Mouse (Mus musculus): Measurements from ENCODE around the gene Spp2. TPM values are rescaled to one million over a fixed set of nuclear protein-coding genes. Genes with fewer than 3 reads are reported as not detected.

Spp2 gene
- total RNA-seq, 2 experiments from 2014 or later: not detected

DNA sequence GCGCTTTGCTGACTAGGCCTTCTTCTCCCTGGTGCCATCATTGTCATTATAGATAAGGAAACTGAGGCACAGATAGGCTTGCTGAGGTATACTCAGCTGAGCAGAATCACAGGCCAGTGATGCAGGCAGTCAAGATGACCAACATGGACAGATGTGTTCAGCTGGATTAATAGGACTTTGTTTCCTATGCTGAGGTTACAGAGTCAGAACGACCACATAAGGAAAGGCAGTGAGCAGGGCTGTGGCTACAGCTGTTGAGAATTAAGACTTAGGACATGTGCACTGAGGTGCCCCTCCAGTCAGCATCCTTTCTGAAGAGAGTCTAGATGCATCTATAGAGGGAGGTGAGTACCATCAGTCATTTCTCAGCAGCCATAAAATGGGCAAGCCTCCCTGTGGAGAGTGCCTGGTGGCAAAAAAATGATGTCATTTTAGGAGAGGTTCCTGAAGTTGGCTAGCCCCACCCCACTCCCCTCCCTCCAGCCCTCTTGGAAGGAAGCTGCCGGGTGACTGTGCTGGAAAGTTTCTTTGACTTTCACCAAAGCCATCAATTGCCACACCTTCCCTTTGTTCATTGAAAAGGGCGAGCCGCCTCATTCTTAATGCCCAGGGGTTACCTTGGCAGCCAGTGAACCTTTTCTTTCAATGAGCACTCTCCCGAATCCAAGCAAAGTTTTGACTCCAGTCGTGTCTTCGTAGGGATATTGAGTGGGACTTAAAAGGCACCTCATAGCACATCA, 59.7 kb downstream of the Spp2 start:
- DNase-seq (ENCODE audit: low spot score in 2 of 2): no peak

DNA sequence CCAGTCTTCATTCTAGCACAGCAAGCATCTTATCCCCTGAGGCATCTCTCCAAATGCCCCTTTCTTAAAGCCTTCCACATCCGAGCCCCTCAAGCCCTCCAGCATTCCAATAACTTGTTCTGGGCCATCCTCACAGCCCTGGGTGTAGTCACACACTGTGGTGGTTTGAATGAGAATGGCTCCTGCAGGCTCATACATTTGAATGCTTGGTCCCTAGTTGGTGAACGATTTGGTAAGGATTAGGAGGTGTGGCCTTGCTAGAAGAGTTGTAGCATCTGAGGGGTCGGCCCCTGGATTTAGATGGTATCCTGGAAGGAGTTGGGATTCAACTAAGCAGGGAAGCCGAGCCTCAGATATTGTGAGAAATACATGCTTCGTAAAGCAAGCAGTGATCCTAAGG, 61.1 kb downstream of the Spp2 start:
- DNase-seq (ENCODE audit: low spot score in 2 of 2): no peak

DNA sequence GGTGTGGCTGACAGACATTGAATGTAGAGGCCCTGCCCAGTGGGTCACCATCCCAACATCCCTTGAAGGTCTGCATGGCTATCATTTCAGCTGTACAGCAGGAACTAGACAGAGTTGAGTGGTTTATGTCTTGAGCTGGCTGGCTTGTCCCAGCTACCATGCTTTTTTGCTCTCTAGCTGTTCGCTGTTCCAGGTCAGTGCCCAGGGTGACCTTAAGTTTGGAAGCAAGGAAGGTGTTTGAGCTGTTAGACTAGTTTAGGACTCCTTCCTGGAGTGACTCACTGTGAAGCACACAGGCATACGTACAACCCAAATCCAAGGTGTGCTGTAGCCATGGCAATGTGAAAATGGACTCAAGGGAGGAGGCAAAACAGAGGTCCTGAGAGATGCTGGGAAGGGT, 61.6 kb downstream of the Spp2 start:
- DNase-seq (ENCODE audit: low spot score in 2 of 2): no peak

DNA sequence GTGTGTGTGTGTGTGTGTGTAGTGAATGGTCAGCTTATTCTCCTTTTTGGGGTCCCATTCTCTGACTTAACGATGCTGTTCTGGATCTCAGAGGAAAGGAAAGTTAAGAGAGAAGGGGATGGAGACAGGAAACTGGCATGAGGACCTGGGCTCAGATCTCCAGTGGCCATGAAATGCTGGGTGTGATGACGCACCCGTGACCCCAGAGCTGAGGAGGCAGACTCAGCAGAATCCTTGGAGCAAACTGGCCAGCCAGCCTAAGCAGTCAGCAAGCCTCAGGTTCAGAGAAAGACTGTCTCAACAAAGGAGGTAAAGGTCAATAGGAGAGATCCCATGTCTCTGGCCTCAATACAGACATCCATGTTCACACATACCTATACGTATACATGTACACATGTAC, 63.0 kb downstream of the Spp2 start:
- no peak for DNase-seq (ENCODE audit: low spot score in 2 of 2)

DNA sequence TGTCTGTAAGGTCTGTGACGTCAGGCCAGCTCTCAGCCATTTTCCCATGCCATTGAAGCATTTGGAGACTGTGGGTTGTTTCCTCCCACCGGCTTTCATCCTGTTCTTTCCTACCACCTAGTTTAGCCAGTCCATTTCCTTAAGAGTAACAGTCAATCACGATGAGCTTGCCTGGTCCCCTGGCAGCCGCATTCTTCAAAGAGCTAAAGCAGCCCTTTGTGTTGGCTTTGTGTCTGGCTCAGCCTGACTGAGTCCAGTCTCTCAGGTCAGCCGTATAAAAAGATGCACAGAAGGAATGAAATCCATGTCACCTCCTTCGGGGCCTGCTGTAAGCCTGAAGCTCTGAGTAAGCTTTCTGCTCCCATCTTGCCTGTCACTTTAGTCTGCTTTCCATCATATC, 65.5 kb downstream of the Spp2 start:
- DNase-seq (ENCODE audit: low spot score in 2 of 2): no peak

DNA sequence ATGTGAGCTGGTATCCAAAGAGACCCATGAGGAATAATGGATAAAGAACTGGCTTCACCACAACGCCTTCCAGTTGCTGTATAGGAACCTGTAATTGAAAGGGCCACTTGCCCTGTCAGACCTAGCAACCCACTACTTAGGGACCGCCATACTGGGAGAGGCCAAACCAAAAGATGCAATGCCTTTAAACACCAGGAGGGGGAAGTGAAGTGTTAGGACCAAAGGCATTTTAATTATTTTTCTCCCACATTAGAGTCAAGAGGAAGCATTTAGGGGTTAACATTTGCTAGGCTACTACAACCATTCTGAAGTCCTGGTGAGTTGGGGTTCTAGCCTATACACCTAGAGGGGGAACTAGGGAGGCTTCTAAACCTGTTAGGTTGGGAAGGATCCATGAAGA, 67.1 kb downstream of the Spp2 start:
- no peak for DNase-seq (ENCODE audit: low spot score in 2 of 2)

DNA sequence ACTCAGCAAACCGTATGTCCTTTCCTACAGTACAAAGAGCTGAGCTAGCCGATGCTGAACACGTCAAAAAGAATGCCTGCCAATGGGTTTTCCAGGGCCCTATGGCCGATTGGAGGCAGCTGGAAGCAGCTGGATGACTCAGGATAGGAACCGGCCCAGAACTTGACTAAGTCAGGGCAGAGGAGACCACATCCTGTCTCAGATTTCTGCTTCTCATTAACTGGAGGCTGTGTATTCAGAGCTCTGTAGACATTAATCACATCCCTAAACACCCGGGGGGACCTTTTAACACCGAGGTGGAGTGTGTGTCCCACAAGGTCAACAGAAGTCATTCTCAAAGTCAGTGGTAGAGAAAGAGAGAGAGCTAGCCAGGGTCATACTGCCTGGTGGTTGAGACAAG, 67.8 kb downstream of the Spp2 start:
- DNase-seq (ENCODE audit: low spot score in 2 of 2): no peak

DNA sequence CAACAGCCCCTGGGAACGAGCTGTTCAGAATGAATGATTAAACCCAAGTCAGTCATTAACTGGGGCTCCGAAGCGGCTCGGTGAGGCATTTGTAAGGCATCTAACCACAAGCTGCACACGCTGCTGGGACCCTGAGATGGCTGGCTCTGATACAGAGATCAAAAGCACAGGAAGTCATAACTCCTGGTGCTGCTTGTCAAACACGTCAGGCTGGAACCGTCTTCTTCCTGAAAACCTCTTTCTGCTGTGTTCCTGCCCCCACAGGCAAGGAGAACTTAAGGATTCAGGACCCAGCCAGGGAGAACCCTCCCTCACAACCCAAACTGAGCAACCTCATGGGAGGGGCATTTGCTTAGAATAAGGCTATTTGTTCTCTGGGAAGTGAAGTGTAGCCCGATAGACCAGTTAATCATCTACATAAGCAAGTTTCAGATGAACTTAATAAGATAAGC, 68.8 kb downstream of the Spp2 start:
- DNase-seq (ENCODE audit: low spot score in 2 of 2): no peak

Other genes with a start within 250 kb of the Spp2 start
- gene Ugt1a5, start 240.9 kb upstream of the Spp2 start, total RNA-seq (2021): under 1 TPM in 1 of 2 experiments, not detected in 1; 0.25 TPM
- not detected for gene Ugt1a2, start 206.4 kb upstream of the Spp2 start, total RNA-seq (2021)
- 1 to 10 TPM; 2.9 to 3.2 TPM for gene Dnajb3, start 201.2 kb upstream of the Spp2 start, total RNA-seq (2021)
- not detected for gene Ugt1a1, start 195.0 kb upstream of the Spp2 start, total RNA-seq (2021)
- under 1 TPM in 1 of 2 experiments, not detected in 1; 0.52 TPM for gene Mroh2a, start 180.0 kb upstream of the Spp2 start, total RNA-seq (2021)
- gene Hjurp, start 129.3 kb upstream of the Spp2 start, total RNA-seq (2021): 10 to 100 TPM; 33.1 to 39.1 TPM
- gene Trpm8, start 129.3 kb upstream of the Spp2 start, total RNA-seq (2021): under 1 TPM in 1 of 2 experiments, not detected in 1; 0.08 TPM
- not detected for gene Glrp1, start 103.1 kb downstream of the Spp2 start, total RNA-seq (2021)